Mouse (Mus musculus) liver, embryonic 14.5 days (tissue): ENCODE measurements around the gene Tex2. TPM values are rescaled to one million over a fixed set of nuclear protein-coding genes. Genes with fewer than 3 reads are reported as not detected.

ENCODE experiments used
- ATAC-seq: fragments of 200-750 bp; cut with Nextera tagmentation; 2 replicates; pipeline ENCODE4 v1.8.0; 2017; ENCODE audit warnings: moderate number of reproducible peaks, mild to moderate bottlenecking, moderate library complexity; ENCODE audit not compliant: insufficient read depth
- DNase-seq, 3 experiments: peaks; one replicate each; pipeline ENCODE4 v3.0.0-alpha.2; 2012 to 2013; ENCODE audit warnings: low read depth in 3 of 3, low spot score in 3 of 3
- H3K27ac ChIP-seq: fragments of 300-500 bp; sonication (generic); 2 replicates; pipeline ENCODE4 v1.5.1; 2014; ENCODE audit warnings: moderate library complexity, mild to moderate bottlenecking, control low read depth, inconsistent platforms
- H3K27me3 ChIP-seq: fragments of 300-500 bp; sonication (generic); 2 replicates; pipeline ENCODE4 v1.6.1; 2014; ENCODE audit warnings: mild to moderate bottlenecking, low read length, moderate library complexity; ENCODE audit not compliant: control insufficient read depth, insufficient read depth
- H3K36me3 ChIP-seq: fragments of 300-500 bp; sonication (generic); replicated peaks from 2 replicates; pipeline ENCODE4 v1.6.1; 2014; ENCODE audit warnings: low read depth; ENCODE audit not compliant: control insufficient read depth, insufficient read depth
- H3K4me1 ChIP-seq, 2 experiments: fragments of 200-500 bp in 1 of 2; fragments of 300-500 bp in 1 of 2; sonication (generic) in 1 of 2; replicated peaks; 2 replicates each; pipeline ENCODE4 v1.6.1; 2012 to 2014; ENCODE audit warnings: antibody characterized with exemption in 1 of 2, inconsistent platforms in 1 of 2, low read length in 1 of 2; ENCODE audit not compliant: control insufficient read depth in 2 of 2, insufficient read depth in 2 of 2
- H3K4me2 ChIP-seq: fragments of 300-500 bp; sonication (generic); 2 replicates; pipeline ENCODE4 v1.6.1; 2014; ENCODE audit warnings: low read depth, mild to moderate bottlenecking, control low read depth, moderate library complexity
- H3K4me3 ChIP-seq, 2 experiments: fragments of 200-500 bp in 1 of 2; fragments of 300-500 bp in 1 of 2; sonication (generic) in 1 of 2; 2 replicates each; pipeline ENCODE4 v1.5.1; 2012 to 2014; ENCODE audit warnings: low read depth in 2 of 2, low read length in 2 of 2, mild to moderate bottlenecking in 2 of 2, control low read depth in 1 of 2, inconsistent platforms in 1 of 2, moderate library complexity in 1 of 2; ENCODE audit not compliant: insufficient read depth in 1 of 2
- H3K9ac ChIP-seq: fragments of 300-500 bp; sonication (generic); replicated peaks from 2 replicates; pipeline ENCODE4 v1.6.1; 2014; ENCODE audit warnings: mild to moderate bottlenecking, control low read depth, moderate library complexity
- H3K9me3 ChIP-seq: fragments of 300-500 bp; sonication (generic); 2 replicates; pipeline ENCODE4 v1.6.1; 2016; ENCODE audit warnings: low read length, mixed read lengths; ENCODE audit not compliant: control insufficient read depth
- CTCF ChIP-seq: IDR thresholded peaks from 2 replicates; pipeline ENCODE4 v1.5.1; 2016; ENCODE audit warnings: antibody characterized with exemption, low read depth, control low read depth
- EP300 ChIP-seq: IDR thresholded peaks from 2 replicates; pipeline ENCODE4 v1.6.1; 2016; ENCODE audit warnings: antibody characterized with exemption, low read depth
- WGBS: fragments of 180-500 bp; shearing (Covaris S2); extraction: QIAGEN DNeasy Blood & Tissue Kit; methylation state at CpG from one replicate; pipeline ENCODE4 v1.1.7; 2014; ENCODE audit not compliant: insufficient replicate concordance; 5-methylcytosine and 5-hydroxymethylcytosine counted together
- polyA plus RNA-seq, 2 experiments: library from polyadenylated mRNA; depleted of rRNA in 1 of 2; stranded (reverse) in 1 of 2; unstranded in 1 of 2; fragments of >200 nt; fragmentation: Nextera tagmentation in 1 of 2; extraction: Ambion mirVana in 1 of 2; gene quantifications; 2 replicates each; pipeline versions ENCODE4 v1.2.1 to v1.2.3; 2012 to 2014

Tex2 gene
- polyA plus RNA-seq, 2 experiments = 5.9 to 7.9 TPM

- DNase-seq = no peak
- TF ChIP-seq EP300 = no peak
- no peak for TF ChIP-seq CTCF
- no peaks in the 10 kb centered on the region for H3K9me3 ChIP-seq
- 0 out of 2 replicates have a peak, but pooled peaks cover 3% of the 10 kb centered on the region for H3K36me3 ChIP-seq
- H3K9ac ChIP-seq = no peak overlapping the region
- H3K4me3 ChIP-seq = no peak overlapping the region
- H3K27me3 ChIP-seq = no peaks in the 10 kb centered on the region
- H3K27ac ChIP-seq = no peak overlapping the region
- no peak for ATAC-seq
- H3K4me1 ChIP-seq = peaks cover 3 to 16% of the 10 kb centered on the region in 2 experiments
- WGBS = 69% methylated on average over 5 of the region's 5 CpGs
- no peak overlapping the region for H3K4me2 ChIP-seq
Measured at GRCm38 (mm10) chr11:106600124-106600523, 13.1 kb downstream of the Tex2 start.

GRCm38 (mm10) chr11:106599345-106599744 is 13.9 kb downstream of the Tex2 start:
- Histone ChIP-seq H3K4me1 (peaks cover 3 to 16% of the 10 kb centered on the region in 2 experiments), H3K4me2 (no peak overlapping the region), H3K9me3 (no peaks in the 10 kb centered on the region), H3K36me3 (no peaks in the 10 kb centered on the region), H3K27ac (no peak overlapping the region), H3K9ac (no peak overlapping the region), H3K4me3 (no peak overlapping the region), H3K27me3 (no peaks in the 10 kb centered on the region)
- TF ChIP-seq EP300 (no peak), CTCF (no peak)
- ATAC-seq = no peak
- no peak for DNase-seq
- 56% methylated on average over 7 of the region's 7 CpGs for WGBS

- no peak for TF ChIP-seq CTCF
- TF ChIP-seq EP300 = peak; percentile 52; the same call in 1 of the 2 replicates
- no peak overlapping the region for H3K4me2 ChIP-seq
- H3K4me1 ChIP-seq = peaks cover 3 to 13% of the 10 kb centered on the region in 2 experiments
- H3K4me3 ChIP-seq = no peak overlapping the region
- no peaks in the 10 kb centered on the region for H3K27me3 ChIP-seq
- H3K9me3 ChIP-seq = no peaks in the 10 kb centered on the region
- H3K36me3 ChIP-seq = no peaks in the 10 kb centered on the region
- no peak overlapping the region for H3K27ac ChIP-seq
- H3K9ac ChIP-seq = no peak overlapping the region
- DNase-seq = peak; percentile 27 to 41 (median 37)
- WGBS = 14% methylated on average over 6 of the region's 6 CpGs
- ATAC-seq = peak; percentile 84
Measured at GRCm38 (mm10) chr11:106598339-106598738, 14.9 kb downstream of the Tex2 start.

GRCm38 (mm10) chr11:106597737-106598330 is 15.4 kb downstream of the Tex2 start:
- Histone ChIP-seq H3K9ac (no peak overlapping the region), H3K9me3 (no peaks in the 10 kb centered on the region), H3K27me3 (no peaks in the 10 kb centered on the region), H3K4me3 (no peak overlapping the region), H3K4me2 (no peak overlapping the region), H3K36me3 (no peaks in the 10 kb centered on the region), H3K4me1 (peaks cover 3 to 12% of the 10 kb centered on the region in 2 experiments), H3K27ac (no peak overlapping the region)
- ATAC-seq (0 out of 2 replicates have a peak, but pooled peaks have one; percentile 4), DNase-seq (no peak)
- no peak for TF ChIP-seq EP300
- TF ChIP-seq CTCF = no peak
- WGBS = 45% methylated on average over 10 of the region's 10 CpGs

GRCm38 (mm10) chr11:106591183-106591582 is 22.0 kb downstream of the Tex2 start:
- WGBS = 90% methylated on average over 11 of the region's 11 CpGs
- Histone ChIP-seq H3K27me3 (no peaks in the 10 kb centered on the region), H3K36me3 (no peaks in the 10 kb centered on the region), H3K9ac (no peak overlapping the region), H3K4me2 (no peak overlapping the region), H3K9me3 (no peaks in the 10 kb centered on the region), H3K4me1 (peaks cover 0 to 11% of the 10 kb centered on the region in 2 experiments; a peak in 2 of 4 replicates), H3K4me3 (no peak overlapping the region), H3K27ac (no peak overlapping the region)
- no peak for DNase-seq
- TF ChIP-seq CTCF (no peak), EP300 (no peak)
- no peak for ATAC-seq
